29 mouse cellular contexts compared by ENCODE assay signal in the genomic region with DNA sequence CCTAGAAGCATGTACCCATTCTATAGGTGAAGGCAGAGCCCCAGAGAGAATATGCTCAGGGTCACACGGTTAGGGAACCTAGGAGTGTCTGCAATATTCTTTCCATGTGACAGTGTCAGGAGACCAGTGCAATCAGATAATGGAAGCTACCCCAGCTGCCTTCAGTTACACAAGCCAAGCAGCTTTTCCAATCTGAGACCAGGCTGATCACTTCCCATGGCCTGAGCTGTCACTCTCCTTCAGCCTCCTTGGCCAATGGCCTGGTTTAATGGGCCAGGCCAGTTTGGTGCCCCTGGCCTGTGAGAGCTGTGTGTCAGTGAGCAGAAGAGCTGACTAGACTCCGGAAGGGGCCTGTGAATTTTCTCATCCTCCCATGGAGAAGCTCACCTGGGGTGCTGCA. TPM values are rescaled to one million over a fixed set of nuclear protein-coding genes. Genes with fewer than 3 reads are reported as not detected.
"Had no signal": no experiment of that assay in that cellular context is flagged by ENCODE, and none has a peak within 500 bp of the region (broad histone marks: within the 10 kb centered on the region; RNA-seq: fewer than 3 reads in every experiment).

No protein-coding gene starts in this region.

- DNase-seq: layer of hippocampus, adult 9-11 months; layer of hippocampus, postnatal 36 days; liver, embryonic 13.5 days; lung, adult 2 months; lung, postnatal 14 days; lung, postnatal 4 days; midbrain, embryonic 14.5 days; right cerebral cortex, adult 18-20 months; right cerebral cortex, postnatal 14 days; right cerebral cortex, postnatal 4 days; thymus, adult 2 months; thymus, postnatal 14 days; thymus, postnatal 4 days had no signal

- H3K9me3 ChIP-seq: intestine, embryonic 15.5 days; liver, embryonic 13.5 days; neural tube, embryonic 12.5 days; neural tube, embryonic 15.5 days had no signal

- H3K27ac ChIP-seq: intestine, embryonic 15.5 days; left cerebral cortex, adult 2 months; liver, embryonic 13.5 days; neural tube, embryonic 12.5 days; neural tube, embryonic 15.5 days; stomach, postnatal 0 days had no signal

- H3K4me2 ChIP-seq: intestine, embryonic 15.5 days; liver, embryonic 13.5 days; midbrain, embryonic 11.5 days; neural tube, embryonic 12.5 days; neural tube, embryonic 15.5 days had no signal

- H3K4me1 ChIP-seq: intestine, embryonic 15.5 days; liver, embryonic 13.5 days; neural tube, embryonic 12.5 days; neural tube, embryonic 15.5 days had no signal

- H3K4me3 ChIP-seq: intestine, embryonic 15.5 days; left cerebral cortex, adult 2 months; liver, embryonic 13.5 days; neural tube, embryonic 12.5 days; neural tube, embryonic 15.5 days had no signal

- H3K27me3 ChIP-seq: intestine, embryonic 15.5 days; liver, embryonic 13.5 days; neural tube, embryonic 12.5 days; neural tube, embryonic 15.5 days had no signal

- ATAC-seq: intestine, embryonic 15.5 days had no signal

- H3K9ac ChIP-seq: intestine, embryonic 15.5 days; liver, embryonic 13.5 days; neural tube, embryonic 12.5 days; neural tube, embryonic 15.5 days had no signal

RNA-seq across cellular contexts. Expression of gene Ttc22, which starts 43.0 kb away (rescaled TPM):
- total RNA-seq: megakaryocyte progenitor cell, adult 5-6 weeks; megakaryocyte-erythroid progenitor cell, adult 5-6 weeks had no signal
- polyA plus RNA-seq: liver, adult 2 months; midbrain, embryonic 11.5 days had no signal

RNA-seq across cellular contexts. Expression of gene Lexm, which starts 48.2 kb away (rescaled TPM):
- total RNA-seq: layer of hippocampus, adult 18-20 months; layer of hippocampus, postnatal 36 days; left cerebral cortex, postnatal 36 days; liver, adult 2 months; megakaryocyte progenitor cell, adult 5-6 weeks; megakaryocyte-erythroid progenitor cell, adult 5-6 weeks; midbrain, postnatal 0 days had no signal
- polyA plus RNA-seq: intestine, embryonic 15.5 days; limb, embryonic 14.5 days; liver, adult 2 months; liver, embryonic 16.5 days; lung, adult 2 months; lung, embryonic 16.5 days; midbrain, embryonic 14.5 days; midbrain, postnatal 0 days; neural tube, embryonic 15.5 days; stomach, embryonic 14.5 days; stomach, postnatal 0 days; thymus, adult 2 months had no signal
